Mouse (Mus musculus) adrenal gland, postnatal 4 days (tissue): ENCODE data around the gene Fam168b. TPM values are rescaled to one million over a fixed set of nuclear protein-coding genes. Genes with fewer than 3 reads are reported as not detected.
A peak's percentile ranks its signal among the peaks of the same experiment; 100 is the strongest.

Source experiments
- DNase-seq, 2 experiments: peaks; one replicate each; pipeline ENCODE4 v3.0.0; 2021 to 2022; ENCODE audit warnings: low spot score in 2 of 2, mixed read lengths in 2 of 2
- total RNA-seq, 2 experiments: library from RNA; stranded (reverse); gene quantifications; 2 replicates each; pipeline ENCODE4 v1.2.3; 2021

Fam168b gene
- total RNA-seq, 2 experiments from 2014 or later, result 164 to 170 TPM

GRCm38 (mm10) chr1:34852116-34852878 lies 9.4 kb upstream of the Fam168b start:
- no peak for DNase-seq

- DNase-seq, result no peak
These were observed 8.7 kb upstream of the Fam168b start for GRCm38 (mm10) chr1:34851562-34851961.

- DNase-seq, result no peak
These were observed 7.7 kb upstream of the Fam168b start for GRCm38 (mm10) chr1:34850343-34851136.

- DNase-seq, result peak; percentile 75 to 80
These were observed 7.0 kb upstream of the Fam168b start, which contains the start of gene Plekhb2 for GRCm38 (mm10) chr1:34849745-34850342. Gene Plekhb2 (plus strand): TSS chr1:34849976.

GRCm38 (mm10) chr1:34847070-34847469 lies 4.2 kb upstream of the Fam168b start:
- no peak for DNase-seq

GRCm38 (mm10) chr1:34842389-34842861 lies 440 bp downstream of the Fam168b start:
- no peak for DNase-seq

GRCm38 (mm10) chr1:34841709-34842388 lies 1.0 kb downstream of the Fam168b start:
- DNase-seq, result no peak

- DNase-seq, result no peak
These were observed 3.6 kb downstream of the Fam168b start for GRCm38 (mm10) chr1:34839241-34839640.

GRCm38 (mm10) chr1:34837951-34838689 lies 4.7 kb downstream of the Fam168b start:
- DNase-seq, result no peak

- no peak for DNase-seq
These were observed 8.0 kb downstream of the Fam168b start for GRCm38 (mm10) chr1:34834904-34835303.

GRCm38 (mm10) chr1:34831381-34831780 lies 11.5 kb downstream of the Fam168b start:
- no peak for DNase-seq

GRCm38 (mm10) chr1:34830934-34831333 lies 11.9 kb downstream of the Fam168b start:
- DNase-seq, result no peak

- no peak for DNase-seq
These were observed 14.2 kb downstream of the Fam168b start for GRCm38 (mm10) chr1:34828528-34829294.

GRCm38 (mm10) chr1:34827900-34828299 lies 15.0 kb downstream of the Fam168b start:
- DNase-seq, result no peak

GRCm38 (mm10) chr1:34825909-34826308 lies 17.0 kb downstream of the Fam168b start:
- DNase-seq, result no peak

- DNase-seq, result no peak
These were observed 18.7 kb downstream of the Fam168b start for GRCm38 (mm10) chr1:34824208-34824607.

GRCm38 (mm10) chr1:34823353-34823752 lies 19.5 kb downstream of the Fam168b start:
- DNase-seq, result no peak

- no peak for DNase-seq
These were observed 20.1 kb downstream of the Fam168b start for GRCm38 (mm10) chr1:34822746-34823145.

- no peak for DNase-seq
These were observed 20.9 kb downstream of the Fam168b start for GRCm38 (mm10) chr1:34822003-34822402.

- no peak for DNase-seq
These were observed 21.5 kb downstream of the Fam168b start for GRCm38 (mm10) chr1:34821411-34821810.
